Mouse (Mus musculus) natural killer cell, adult 2 months (primary cell): ENCODE data around the gene Grip2.

Experiments used
- DNase-seq, 2 experiments: peaks; one replicate each; pipeline ENCODE4 v3.0.0; 2022; ENCODE audit warnings: low spot score in 2 of 2

Grip2 gene

GRCm38 (mm10) chr6:91796064-91796463 lies 31.0 kb downstream of the Grip2 start:
- no peak for DNase-seq

- DNase-seq, result no peak
Measured at GRCm38 (mm10) chr6:91795640-91796039, 31.4 kb downstream of the Grip2 start.

- no peak for DNase-seq
Measured at GRCm38 (mm10) chr6:91788311-91788798, 38.7 kb downstream of the Grip2 start.

GRCm38 (mm10) chr6:91785018-91785417 lies 42.0 kb downstream of the Grip2 start:
- DNase-seq, result no peak

GRCm38 (mm10) chr6:91779206-91779605 lies 47.8 kb downstream of the Grip2 start:
- DNase-seq, result no peak

GRCm38 (mm10) chr6:91776543-91776942 lies 50.5 kb downstream of the Grip2 start:
- DNase-seq, result peak in 1 of 2 experiments; percentile 22

- DNase-seq, result no peak
Measured at GRCm38 (mm10) chr6:91773951-91774350, 53.1 kb downstream of the Grip2 start.

- DNase-seq, result no peak
Measured at GRCm38 (mm10) chr6:91767550-91767949, 59.5 kb downstream of the Grip2 start.

- DNase-seq, result no peak
Measured at GRCm38 (mm10) chr6:91762051-91762742, 64.9 kb downstream of the Grip2 start.

- DNase-seq, result no peak
Measured at GRCm38 (mm10) chr6:91754845-91755244, 72.2 kb downstream of the Grip2 start.

GRCm38 (mm10) chr6:91754098-91754497 lies 73.0 kb downstream of the Grip2 start:
- DNase-seq, result no peak

GRCm38 (mm10) chr6:91752884-91753283 lies 74.2 kb downstream of the Grip2 start:
- DNase-seq, result no peak

- no peak for DNase-seq
Measured at GRCm38 (mm10) chr6:91750976-91751375, 76.1 kb downstream of the Grip2 start.

GRCm38 (mm10) chr6:91746776-91747175 lies 80.3 kb downstream of the Grip2 start:
- DNase-seq, result no peak

- no peak for DNase-seq
Measured at GRCm38 (mm10) chr6:91745947-91746582, 81.0 kb downstream of the Grip2 start.

GRCm38 (mm10) chr6:91745246-91745645 lies 81.8 kb downstream of the Grip2 start:
- no peak for DNase-seq

GRCm38 (mm10) chr6:91743886-91744285 lies 83.2 kb downstream of the Grip2 start:
- no peak for DNase-seq

- no peak for DNase-seq
Measured at GRCm38 (mm10) chr6:91742995-91743394, 84.1 kb downstream of the Grip2 start.

GRCm38 (mm10) chr6:91742466-91742865 lies 84.6 kb downstream of the Grip2 start:
- DNase-seq, result no peak

- peak; percentile 38 to 54 for DNase-seq
Measured at GRCm38 (mm10) chr6:91741046-91741445, 86.0 kb downstream of the Grip2 start.

GRCm38 (mm10) chr6:91738058-91738457 lies 89.0 kb downstream of the Grip2 start:
- DNase-seq, result no peak

- DNase-seq, result no peak
Measured at GRCm38 (mm10) chr6:91737451-91737850, 89.6 kb downstream of the Grip2 start.

- no peak for DNase-seq
Measured at GRCm38 (mm10) chr6:91736471-91736870, 90.6 kb downstream of the Grip2 start.
